Mouse (Mus musculus) cerebellum, adult 18-20 months (tissue): ENCODE data around the gene Olfm2.
"Not testable (repeated sequence)": the region's sequence is repeated elsewhere in the genome, so short reads cannot be mapped to it uniquely, and the experiment has no call there.

ENCODE experiments used
- DNase-seq, 2 experiments: peaks; one replicate each; pipeline ENCODE4 v3.0.0; 2021

Olfm2 gene

DNA sequence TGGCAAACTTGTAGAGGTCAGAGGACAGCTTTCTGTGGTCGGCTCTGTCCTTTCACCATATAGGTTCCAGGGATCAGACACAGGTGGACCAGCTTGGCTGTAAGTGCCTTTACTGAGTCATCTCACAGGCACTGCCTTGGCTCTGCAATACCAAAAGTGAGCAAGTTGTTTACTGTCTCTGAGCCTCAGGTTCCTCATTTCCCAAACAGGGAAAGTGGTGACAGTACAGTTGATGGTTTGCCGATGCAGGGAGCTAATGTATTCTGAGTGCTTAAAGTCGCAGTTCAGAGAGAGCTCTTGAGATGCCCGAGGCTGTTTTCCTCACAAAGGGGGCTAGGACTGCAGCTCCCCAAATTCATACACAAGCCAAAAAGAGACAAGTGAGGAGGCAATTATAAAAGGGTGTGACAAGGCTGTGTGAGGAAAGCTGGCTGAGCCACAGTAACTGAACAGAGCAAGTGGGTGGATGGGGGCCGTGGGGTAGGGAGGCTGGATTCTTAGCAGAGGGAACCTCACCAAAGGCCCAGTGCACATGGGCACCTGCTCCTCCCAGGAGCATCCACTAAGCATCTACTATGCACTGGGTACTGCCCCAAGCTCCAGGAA, 49.9 kb downstream of the Olfm2 start:
- DNase-seq: no peak

- peak in 1 of 2 experiments; percentile 4 for DNase-seq
These were observed 51.4 kb downstream of the Olfm2 start for GRCm38 (mm10) chr9:20694721-20695235.

DNA sequence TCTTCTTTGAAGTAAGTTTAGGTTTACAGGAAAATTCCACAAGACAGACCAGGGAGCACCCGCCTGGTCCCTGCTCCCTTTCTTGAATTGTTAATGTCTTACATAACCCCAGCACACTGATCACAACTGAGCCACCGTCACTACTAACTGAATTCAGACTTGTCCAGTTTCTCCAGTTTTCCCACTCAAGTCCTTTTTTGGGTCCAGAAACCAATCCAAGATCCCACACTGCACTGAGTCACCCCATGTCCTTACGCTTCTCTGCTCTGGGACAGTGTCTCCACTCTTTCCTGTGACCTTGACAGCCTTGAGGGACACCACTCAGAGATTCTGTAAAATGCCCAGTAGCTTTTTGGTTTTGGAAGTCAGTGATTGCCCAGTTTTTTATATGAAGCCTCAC, 53.3 kb downstream of the Olfm2 start:
- no peak for DNase-seq

DNA sequence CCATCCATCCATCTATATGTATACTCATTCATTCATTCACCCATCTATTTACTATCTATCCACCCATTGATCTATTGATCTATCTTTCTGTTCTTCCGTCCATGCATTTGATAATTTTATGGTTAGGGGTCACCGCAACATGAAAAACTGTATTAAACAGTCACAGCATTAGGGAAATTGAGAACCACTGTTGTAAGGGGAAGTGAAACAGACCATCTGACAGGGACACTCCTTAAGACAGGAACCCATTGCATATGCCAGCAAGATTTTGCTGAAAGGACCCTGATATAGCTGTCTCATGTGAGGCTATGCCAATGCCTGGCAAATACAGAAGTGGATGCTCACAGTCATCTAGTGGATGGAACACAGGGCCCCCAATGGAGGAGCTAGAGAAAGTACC, 55.7 kb downstream of the Olfm2 start:
- not testable (repeated sequence) for DNase-seq

DNA sequence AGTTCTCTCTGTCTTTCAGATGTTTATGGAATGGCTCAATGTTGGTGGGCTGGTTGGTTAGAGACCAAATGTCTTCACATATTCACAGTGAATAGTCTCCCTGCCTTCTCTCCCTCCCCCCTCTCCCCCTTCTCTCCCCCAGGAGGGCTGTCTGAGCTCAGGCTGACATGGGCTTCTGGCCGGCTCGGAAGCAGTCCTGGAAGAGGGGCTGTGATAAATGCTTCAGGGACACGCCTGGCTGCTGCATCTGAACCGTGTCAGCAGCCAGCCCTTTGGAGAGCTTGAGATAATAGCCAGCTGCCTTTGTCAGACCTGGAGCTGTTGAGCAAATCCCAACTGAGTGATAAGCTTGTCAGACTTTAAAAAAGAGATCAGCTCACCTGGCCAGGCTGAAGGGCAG, 56.2 kb downstream of the Olfm2 start:
- DNase-seq: no peak

DNA sequence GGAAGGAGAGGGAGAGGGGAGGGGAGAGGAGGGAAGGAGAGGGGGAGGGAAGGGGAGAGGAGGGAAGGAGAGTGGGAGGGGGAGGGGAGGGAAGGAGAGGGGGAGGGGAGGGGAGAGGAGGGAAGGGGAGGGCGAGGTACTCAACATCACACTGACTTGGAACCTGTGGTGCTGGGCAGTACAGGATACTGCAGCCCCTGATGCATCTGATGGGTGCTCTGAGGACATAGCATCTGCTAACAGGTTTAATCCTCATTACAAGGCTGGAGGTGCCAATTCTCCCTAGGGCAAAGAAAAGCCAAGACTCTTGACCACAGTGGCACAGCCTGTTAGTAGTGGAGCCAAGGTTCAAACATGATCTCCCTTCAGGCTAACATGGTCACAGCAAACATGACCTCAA, 56.7 kb downstream of the Olfm2 start:
- no peak for DNase-seq

- no peak for DNase-seq
These were observed 60.9 kb downstream of the Olfm2 start for GRCm38 (mm10) chr9:20685081-20685861.

- DNase-seq: no peak
These were observed 63.8 kb downstream of the Olfm2 start for GRCm38 (mm10) chr9:20682389-20682722.

DNA sequence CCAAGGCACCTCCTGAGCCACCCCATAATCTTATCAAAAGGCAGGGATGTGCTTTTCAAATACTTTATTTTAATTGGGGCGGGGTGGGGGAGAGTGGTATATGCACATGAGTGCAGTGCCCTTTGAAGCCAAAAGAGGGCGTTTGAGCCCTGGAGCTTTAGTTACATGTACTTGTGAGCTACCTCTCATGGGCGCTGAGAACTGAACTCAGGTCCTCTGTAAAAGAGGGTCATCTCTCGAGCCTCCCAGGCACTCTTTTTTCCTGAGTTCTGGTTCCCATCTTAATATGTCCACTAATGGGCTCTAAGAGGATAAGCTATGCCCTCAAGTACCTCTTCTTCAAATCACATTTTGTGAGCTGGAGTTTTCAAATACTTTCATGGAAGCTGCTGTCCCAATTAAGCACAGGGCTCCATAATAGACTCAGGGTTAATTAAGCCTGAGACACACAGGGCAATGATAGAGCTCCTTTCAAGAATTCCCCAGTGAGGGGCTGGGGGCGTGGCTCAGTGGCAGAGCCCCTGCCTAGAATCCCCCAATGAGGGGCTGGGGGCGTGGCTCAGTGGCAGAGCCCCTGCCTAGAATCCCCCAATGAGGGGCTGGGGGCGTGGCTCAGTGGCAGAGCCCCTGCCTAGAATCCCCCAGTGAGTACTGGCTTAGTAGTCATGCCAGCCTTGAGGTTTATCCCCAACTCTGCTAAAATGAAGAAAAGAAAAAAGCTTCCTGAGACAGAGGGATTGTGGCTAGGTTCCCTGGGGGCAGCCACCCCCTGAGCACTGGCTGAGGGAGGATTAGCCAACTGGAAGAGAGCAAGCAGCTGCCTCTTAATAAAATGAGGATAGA, 64.4 kb downstream of the Olfm2 start:
- DNase-seq: no peak

- no peak for DNase-seq
These were observed 65.7 kb downstream of the Olfm2 start for GRCm38 (mm10) chr9:20680378-20680958.

- no peak for DNase-seq
These were observed 68.3 kb downstream of the Olfm2 start for GRCm38 (mm10) chr9:20677892-20678291.

- DNase-seq: no peak
These were observed 74.1 kb downstream of the Olfm2 start for GRCm38 (mm10) chr9:20672047-20672446.

- DNase-seq: no peak
These were observed 78.1 kb downstream of the Olfm2 start for GRCm38 (mm10) chr9:20668065-20668464.

DNA sequence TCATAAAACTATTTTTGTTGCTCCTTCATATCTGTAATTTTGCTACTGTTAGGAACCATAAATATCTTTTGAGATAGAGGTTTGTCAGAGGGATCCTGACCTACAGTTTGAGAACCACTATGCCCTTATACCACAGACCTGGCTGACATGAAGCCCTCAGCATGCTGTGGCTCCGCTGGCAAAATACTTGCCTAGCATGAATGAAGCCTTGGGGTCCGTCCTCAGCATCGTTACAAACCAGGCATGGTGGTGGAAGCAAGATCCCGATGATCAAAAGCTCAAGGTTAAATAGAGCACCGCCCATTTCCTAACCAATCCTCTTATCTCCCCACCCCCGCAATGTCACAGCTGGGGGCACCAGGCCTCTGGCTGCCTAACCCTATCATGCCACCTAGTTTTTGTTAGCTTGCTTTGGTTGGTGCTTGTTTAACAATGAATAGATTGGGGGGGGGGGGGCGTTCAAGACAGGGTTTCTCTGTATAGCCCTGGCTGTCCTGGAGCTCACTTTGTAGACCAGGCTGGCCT, 79.6 kb downstream of the Olfm2 start:
- no peak for DNase-seq

- no peak for DNase-seq
These were observed 80.2 kb downstream of the Olfm2 start for GRCm38 (mm10) chr9:20665925-20666324.

- no peak for DNase-seq
These were observed 81.0 kb downstream of the Olfm2 start for GRCm38 (mm10) chr9:20664982-20665637.

GRCm38 (mm10) chr9:20664366-20664765, 81.8 kb downstream of the Olfm2 start:
- DNase-seq: peak in 1 of 2 experiments; percentile 24

DNA sequence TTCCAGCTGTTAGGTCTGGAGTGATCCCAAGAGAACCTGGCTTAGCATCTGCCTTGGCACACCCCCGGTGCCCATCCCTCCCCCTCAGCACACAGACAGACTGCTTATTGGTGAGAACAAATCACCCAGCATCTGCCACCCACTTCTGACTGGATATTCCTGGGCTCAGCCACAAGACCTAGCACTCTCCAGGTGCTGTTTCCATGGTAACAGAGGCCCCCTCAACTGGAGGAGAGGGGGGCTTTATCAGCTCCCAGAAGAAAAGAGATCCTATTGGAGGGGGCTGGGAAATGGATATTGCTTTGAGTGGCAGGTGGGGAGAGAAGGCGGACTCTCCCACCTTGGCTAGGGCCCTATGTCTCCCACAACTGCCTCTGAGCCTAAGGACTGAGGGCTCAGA, 82.2 kb downstream of the Olfm2 start:
- no peak for DNase-seq

DNA sequence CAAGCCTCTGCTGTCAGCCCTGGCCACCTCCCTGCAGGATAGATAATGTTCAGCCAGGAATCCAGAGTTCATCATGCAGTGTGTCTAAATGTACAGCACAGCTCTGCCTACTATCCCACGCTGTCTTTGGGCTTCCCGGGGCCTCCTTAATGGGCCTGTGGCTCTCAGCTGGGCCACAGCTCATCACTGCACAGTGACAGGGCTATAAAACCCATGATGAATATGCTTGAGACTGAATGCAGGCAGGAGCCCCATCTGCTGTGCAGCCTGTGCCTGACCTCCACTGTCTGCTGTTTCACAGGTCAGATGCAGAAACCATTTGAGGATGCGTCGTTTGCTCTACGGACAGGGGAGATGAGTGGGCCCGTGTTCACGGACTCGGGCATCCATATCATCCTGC, 83.3 kb downstream of the Olfm2 start:
- no peak for DNase-seq

DNA sequence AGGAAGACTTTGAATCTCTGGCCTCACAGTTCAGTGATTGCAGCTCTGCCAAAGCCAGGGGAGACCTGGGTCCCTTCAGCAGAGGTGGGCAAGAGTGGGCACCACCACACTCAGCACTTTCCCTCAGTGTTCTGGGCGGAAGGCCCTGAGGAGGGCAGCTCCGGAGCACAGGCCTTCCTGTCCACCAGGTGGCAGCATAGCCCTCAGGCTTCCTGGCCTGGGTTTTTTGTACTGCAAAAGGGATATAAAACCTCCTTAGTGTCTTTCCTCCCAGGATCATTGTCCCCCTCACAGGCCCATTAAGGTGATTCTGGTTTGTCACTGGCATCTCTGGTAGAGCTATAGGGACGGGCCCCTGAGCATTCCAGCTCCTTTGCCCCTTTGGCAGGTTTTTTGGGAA, 83.8 kb downstream of the Olfm2 start:
- DNase-seq: peak; percentile 63 to 65

- peak; percentile 40 to 49 for DNase-seq
These were observed 88.6 kb downstream of the Olfm2 start for GRCm38 (mm10) chr9:20657546-20657945.

GRCm38 (mm10) chr9:20653859-20654258, 92.3 kb downstream of the Olfm2 start:
- no peak for DNase-seq
